Mouse (Mus musculus) neural tube, embryonic 12.5 days (tissue): ENCODE data around the gene Fig4. TPM values are rescaled to one million over a fixed set of nuclear protein-coding genes. Genes with fewer than 3 reads are reported as not detected.

Experiments
- ATAC-seq: fragments of 200-750 bp; cut with Nextera tagmentation; 2 replicates; pipeline ENCODE4 v1.8.0; 2017; ENCODE audit warnings: low read depth, mild to moderate bottlenecking, moderate TSS enrichment, moderate library complexity; ENCODE audit not compliant: low FRiP score
- H3K27ac ChIP-seq: fragments of 300-500 bp; sonication (generic); 2 replicates; pipeline ENCODE4 v1.5.1; 2016
- H3K27me3 ChIP-seq: fragments of 300-500 bp; sonication (generic); replicated peaks from 2 replicates; pipeline ENCODE4 v1.6.1; 2016; ENCODE audit warnings: mild to moderate bottlenecking
- H3K36me3 ChIP-seq: fragments of 300-500 bp; sonication (generic); 2 replicates; pipeline ENCODE4 v1.6.1; 2016; ENCODE audit warnings: mild to moderate bottlenecking
- H3K4me1 ChIP-seq: fragments of 300-500 bp; sonication (generic); 2 replicates; pipeline ENCODE4 v1.6.1; 2016
- H3K4me2 ChIP-seq: fragments of 300-500 bp; sonication (generic); replicated peaks from 2 replicates; pipeline ENCODE4 v1.6.1; 2016; ENCODE audit warnings: mild to moderate bottlenecking
- H3K4me3 ChIP-seq: fragments of 300-500 bp; sonication (generic); 2 replicates; pipeline ENCODE4 v1.5.1; 2016
- H3K9ac ChIP-seq: fragments of 300-500 bp; sonication (generic); 2 replicates; pipeline ENCODE4 v1.6.1; 2016; ENCODE audit warnings: mild to moderate bottlenecking
- H3K9me3 ChIP-seq: fragments of 300-500 bp; sonication (generic); 2 replicates; pipeline ENCODE4 v1.6.1; 2016; ENCODE audit warnings: mild to moderate bottlenecking
- WGBS: fragments of 180-500 bp; shearing (Covaris S2); methylation state at CpG from one replicate; pipeline ENCODE4 v1.1.7; 2016; 5-methylcytosine and 5-hydroxymethylcytosine counted together
- polyA plus RNA-seq: library from polyadenylated mRNA; unstranded; fragments of >200 nt; fragmentation: Nextera tagmentation; extraction: Ambion mirVana; gene quantifications from 2 replicates; pipeline ENCODE4 v1.2.1, GENCODE M21; 2016

Fig4 gene
- polyA plus RNA-seq, 1 experiment from 2014 or later = 29.6 TPM

- Histone ChIP-seq H3K4me1 (peaks cover 13% of the 10 kb centered on the region; the same call in 1 of the 2 replicates), H3K9ac (no peak overlapping the region), H3K27ac (no peak overlapping the region), H3K36me3 (no peaks in the 10 kb centered on the region), H3K27me3 (no peaks in the 10 kb centered on the region), H3K9me3 (no peaks in the 10 kb centered on the region), H3K4me2 (no peak overlapping the region), H3K4me3 (no peak overlapping the region)
- peak; percentile 89 for ATAC-seq
- WGBS = 39% methylated on average over 16 of the region's 16 CpGs
Observed at GRCm38 (mm10) chr10:41288771-41289415, 14.2 kb downstream of the Fig4 start.

DNA sequence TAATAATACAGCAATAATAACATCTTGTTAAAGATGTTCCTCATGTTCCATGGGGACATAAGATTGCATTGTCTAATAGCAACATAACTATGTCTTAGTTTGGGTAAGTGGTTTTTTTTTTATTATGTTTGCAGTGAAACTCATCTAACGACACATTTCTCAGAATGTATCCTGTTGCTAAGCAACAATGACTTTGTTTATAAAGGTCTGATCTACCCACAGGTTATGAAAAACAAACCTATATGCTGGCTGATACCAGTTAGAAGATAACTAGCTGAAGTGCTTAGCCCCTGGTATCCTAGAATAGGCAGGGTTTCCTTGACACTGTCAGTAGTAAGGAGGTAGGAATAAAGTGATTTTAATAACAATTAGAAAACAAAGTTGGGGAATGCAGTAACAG lies 15.0 kb downstream of the Fig4 start:
- Histone ChIP-seq H3K27ac (no peak overlapping the region), H3K9ac (no peak overlapping the region), H3K4me2 (no peak overlapping the region), H3K9me3 (no peaks in the 10 kb centered on the region), H3K27me3 (no peaks in the 10 kb centered on the region), H3K4me1 (peaks cover 7% of the 10 kb centered on the region; the same call in 1 of the 2 replicates), H3K4me3 (no peak overlapping the region), H3K36me3 (no peaks in the 10 kb centered on the region)
- no peak for ATAC-seq
- WGBS = 88% methylated on average over 1 of the region's 1 CpGs

- no peaks in the 10 kb centered on the region for H3K27me3 ChIP-seq
- ATAC-seq = no peak
- H3K27ac ChIP-seq = no peak overlapping the region
- H3K9ac ChIP-seq = no peak overlapping the region
- no peak overlapping the region for H3K4me3 ChIP-seq
- H3K4me1 ChIP-seq = peaks cover 3% of the 10 kb centered on the region; the same call in 1 of the 2 replicates
- no peaks in the 10 kb centered on the region for H3K36me3 ChIP-seq
- H3K4me2 ChIP-seq = no peak overlapping the region
- WGBS = 89% methylated on average over 3 of the region's 3 CpGs
- no peaks in the 10 kb centered on the region for H3K9me3 ChIP-seq
Observed at GRCm38 (mm10) chr10:41287618-41288017, 15.4 kb downstream of the Fig4 start.

DNA sequence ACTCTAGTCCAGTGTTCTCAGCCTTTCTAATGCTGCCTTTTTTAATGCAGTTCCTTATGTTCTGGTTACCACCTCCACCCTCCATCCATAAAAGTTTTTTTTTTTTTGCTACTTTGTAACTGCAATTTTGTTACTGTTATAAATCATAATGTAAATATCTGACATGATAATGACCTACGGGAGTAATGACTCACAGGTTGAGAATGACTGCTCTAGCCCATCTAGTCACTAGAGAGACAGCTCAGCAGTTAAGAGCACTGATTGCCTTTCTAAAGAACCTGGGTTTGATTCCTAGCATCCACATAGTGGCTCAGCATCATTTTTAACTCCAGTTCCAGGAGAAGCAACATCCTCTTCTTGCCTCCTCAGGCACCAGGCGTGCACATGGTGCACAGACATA lies 21.0 kb downstream of the Fig4 start:
- no peaks in the 10 kb centered on the region for H3K9me3 ChIP-seq
- H3K27me3 ChIP-seq = no peaks in the 10 kb centered on the region
- H3K4me2 ChIP-seq = no peak overlapping the region
- H3K9ac ChIP-seq = no peak overlapping the region
- no peak for ATAC-seq
- no peak overlapping the region for H3K4me3 ChIP-seq
- H3K27ac ChIP-seq = no peak overlapping the region
- H3K4me1 ChIP-seq = no peaks in the 10 kb centered on the region
- 89% methylated on average over 2 of the region's 2 CpGs for WGBS
- H3K36me3 ChIP-seq = no peaks in the 10 kb centered on the region

- WGBS = 93% methylated on average over 2 of the region's 2 CpGs
- H3K27me3 ChIP-seq = no peaks in the 10 kb centered on the region
- H3K4me1 ChIP-seq = no peaks in the 10 kb centered on the region
- no peaks in the 10 kb centered on the region for H3K36me3 ChIP-seq
- H3K4me3 ChIP-seq = no peak overlapping the region
- H3K9ac ChIP-seq = no peak overlapping the region
- H3K27ac ChIP-seq = no peak overlapping the region
- H3K4me2 ChIP-seq = no peak overlapping the region
- ATAC-seq = no peak
- H3K9me3 ChIP-seq = no peaks in the 10 kb centered on the region
Observed at GRCm38 (mm10) chr10:41280796-41281195, 22.3 kb downstream of the Fig4 start.

- Histone ChIP-seq H3K27ac (no peak overlapping the region), H3K27me3 (no peaks in the 10 kb centered on the region), H3K36me3 (no peaks in the 10 kb centered on the region), H3K4me2 (no peak overlapping the region), H3K9me3 (no peaks in the 10 kb centered on the region), H3K4me3 (no peak overlapping the region), H3K4me1 (no peaks in the 10 kb centered on the region), H3K9ac (no peak overlapping the region)
- WGBS = 56% methylated on average over 6 of the region's 6 CpGs
- ATAC-seq = no peak
Observed at GRCm38 (mm10) chr10:41280177-41280576, 22.9 kb downstream of the Fig4 start.

- ATAC-seq = no peak
- Histone ChIP-seq H3K4me3 (no peak overlapping the region), H3K9ac (no peak overlapping the region), H3K9me3 (no peaks in the 10 kb centered on the region), H3K27me3 (no peaks in the 10 kb centered on the region), H3K27ac (no peak overlapping the region), H3K36me3 (no peaks in the 10 kb centered on the region), H3K4me2 (no peak overlapping the region), H3K4me1 (no peaks in the 10 kb centered on the region)
- WGBS = 90% methylated on average over 1 of the region's 1 CpGs
Observed at GRCm38 (mm10) chr10:41278808-41279207, 24.3 kb downstream of the Fig4 start.

- Histone ChIP-seq H3K27me3 (no peaks in the 10 kb centered on the region), H3K9ac (no peak overlapping the region), H3K27ac (no peak overlapping the region), H3K9me3 (no peaks in the 10 kb centered on the region), H3K36me3 (no peaks in the 10 kb centered on the region), H3K4me3 (no peak overlapping the region), H3K4me1 (no peaks in the 10 kb centered on the region), H3K4me2 (no peak overlapping the region)
- WGBS = 84% methylated on average over 1 of the region's 1 CpGs
- no peak for ATAC-seq
Observed at GRCm38 (mm10) chr10:41274871-41275270, 28.2 kb downstream of the Fig4 start.

DNA sequence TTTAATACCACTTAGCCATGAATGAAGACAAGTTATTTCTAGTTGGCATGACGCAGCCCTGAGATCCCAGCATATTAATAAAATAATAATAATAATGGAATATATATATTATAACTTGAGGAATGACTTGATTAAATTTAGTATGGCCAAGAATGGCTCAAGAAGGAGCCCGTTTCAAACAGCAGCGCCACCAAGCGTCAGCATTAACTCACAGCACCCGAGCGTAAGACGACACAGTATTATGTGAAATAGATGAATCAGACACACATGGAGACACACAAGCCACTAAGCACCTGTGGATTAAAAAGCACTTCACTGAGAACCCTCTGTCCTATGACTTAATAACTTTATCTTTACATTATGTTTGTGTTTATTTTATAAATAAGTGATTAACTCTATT lies 31.2 kb downstream of the Fig4 start:
- Histone ChIP-seq H3K36me3 (no peaks in the 10 kb centered on the region), H3K4me1 (no peaks in the 10 kb centered on the region), H3K27ac (no peak overlapping the region), H3K4me2 (no peak overlapping the region), H3K4me3 (no peak overlapping the region), H3K9ac (no peak overlapping the region), H3K27me3 (no peaks in the 10 kb centered on the region), H3K9me3 (no peaks in the 10 kb centered on the region)
- no peak for ATAC-seq
- 49% methylated on average over 7 of the region's 7 CpGs for WGBS

DNA sequence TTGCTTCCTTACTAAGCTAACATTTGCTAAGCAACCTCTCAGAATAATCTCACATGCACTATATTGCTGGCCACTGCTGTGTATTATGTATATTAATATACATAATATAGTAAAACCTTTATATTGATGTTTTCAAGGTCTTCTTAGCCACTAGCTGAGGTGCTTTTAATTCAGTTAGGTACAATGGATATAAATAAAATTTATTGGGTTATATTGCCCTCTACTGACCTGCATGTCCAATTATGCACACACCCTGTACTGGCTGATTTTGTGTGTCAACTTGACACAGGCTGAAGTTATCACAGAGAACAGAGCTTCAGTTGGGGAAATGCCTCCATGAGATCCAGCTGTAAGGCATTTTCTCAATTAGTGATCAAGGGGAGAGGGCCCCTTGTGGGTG lies 41.2 kb downstream of the Fig4 start:
- H3K4me3 ChIP-seq = no peak overlapping the region
- ATAC-seq = no peak
- H3K4me2 ChIP-seq = no peak overlapping the region
- H3K4me1 ChIP-seq = no peaks in the 10 kb centered on the region
- no peak overlapping the region for H3K9ac ChIP-seq
- H3K27me3 ChIP-seq = no peaks in the 10 kb centered on the region
- peaks cover 8% of the 10 kb centered on the region; the same call in 1 of the 2 replicates for H3K36me3 ChIP-seq
- no peak overlapping the region for H3K27ac ChIP-seq
- no peaks in the 10 kb centered on the region for H3K9me3 ChIP-seq

- peaks cover 9% of the 10 kb centered on the region; the same call in 1 of the 2 replicates for H3K36me3 ChIP-seq
- no peak overlapping the region for H3K4me3 ChIP-seq
- no peak for ATAC-seq
- no peaks in the 10 kb centered on the region for H3K9me3 ChIP-seq
- 58% methylated on average over 1 of the region's 1 CpGs for WGBS
- H3K4me1 ChIP-seq = no peaks in the 10 kb centered on the region
- no peaks in the 10 kb centered on the region for H3K27me3 ChIP-seq
- no peak overlapping the region for H3K4me2 ChIP-seq
- no peak overlapping the region for H3K9ac ChIP-seq
- no peak overlapping the region for H3K27ac ChIP-seq
Observed at GRCm38 (mm10) chr10:41261218-41261617, 41.8 kb downstream of the Fig4 start.

DNA sequence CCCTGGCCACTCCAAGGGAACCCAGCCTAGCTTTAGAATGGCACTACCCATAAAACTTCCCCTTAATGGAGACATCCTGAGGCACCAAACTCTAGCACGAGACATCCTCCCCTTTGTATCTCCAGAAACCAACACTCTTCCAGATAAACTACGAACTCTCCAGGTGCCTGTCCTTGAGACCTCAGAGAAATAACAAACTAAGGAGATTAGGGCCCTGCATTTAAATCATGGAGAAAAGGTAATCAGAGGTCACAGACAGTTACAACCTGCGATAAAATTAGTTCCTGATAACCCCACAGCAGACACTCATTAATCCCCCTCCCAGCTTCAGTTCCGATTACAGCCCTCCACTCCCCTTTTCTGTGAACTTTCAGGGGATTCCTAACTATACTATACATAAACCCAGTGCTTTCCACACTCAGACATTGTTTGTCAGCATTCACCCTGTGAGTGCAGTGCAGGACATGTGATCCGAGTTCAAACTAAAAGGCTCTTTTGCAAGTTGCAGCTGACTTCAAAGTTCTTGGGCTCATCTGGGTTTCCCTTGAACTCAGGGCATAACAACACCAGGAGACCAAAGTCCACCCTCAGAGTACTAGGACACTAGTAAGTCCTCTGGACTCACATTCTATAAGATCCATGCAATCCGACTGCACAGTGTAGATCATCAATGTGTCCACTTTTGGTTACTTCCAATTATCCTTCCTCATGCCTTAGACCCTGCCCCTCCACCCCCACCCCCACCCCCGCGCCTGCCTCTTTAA lies 42.6 kb downstream of the Fig4 start:
- Histone ChIP-seq H3K36me3 (peaks cover 16% of the 10 kb centered on the region; the same call in 1 of the 2 replicates), H3K27me3 (no peaks in the 10 kb centered on the region), H3K9ac (no peak overlapping the region), H3K4me1 (no peaks in the 10 kb centered on the region), H3K4me2 (no peak overlapping the region), H3K9me3 (no peaks in the 10 kb centered on the region), H3K27ac (no peak overlapping the region), H3K4me3 (no peak overlapping the region)
- 30% methylated on average over 8 of the region's 8 CpGs for WGBS
- ATAC-seq = no peak

GRCm38 (mm10) chr10:41250749-41251065 lies 52.4 kb downstream of the Fig4 start:
- no peaks in the 10 kb centered on the region for H3K9me3 ChIP-seq
- H3K27ac ChIP-seq = no peak overlapping the region
- peaks cover 17% of the 10 kb centered on the region for H3K36me3 ChIP-seq

More at GRCm38 (mm10) chr10:41250749-41251065, 52.4 kb downstream of the Fig4 start:
- no peak overlapping the region for H3K4me3 ChIP-seq
- no peak for ATAC-seq
- no peaks in the 10 kb centered on the region for H3K27me3 ChIP-seq
- H3K4me1 ChIP-seq = peaks cover 11% of the 10 kb centered on the region; the same call in 1 of the 2 replicates
- H3K9ac ChIP-seq = no peak overlapping the region
- WGBS = 78% methylated on average over 5 of the region's 5 CpGs
- no peak overlapping the region for H3K4me2 ChIP-seq
